In the genomic region with DNA sequence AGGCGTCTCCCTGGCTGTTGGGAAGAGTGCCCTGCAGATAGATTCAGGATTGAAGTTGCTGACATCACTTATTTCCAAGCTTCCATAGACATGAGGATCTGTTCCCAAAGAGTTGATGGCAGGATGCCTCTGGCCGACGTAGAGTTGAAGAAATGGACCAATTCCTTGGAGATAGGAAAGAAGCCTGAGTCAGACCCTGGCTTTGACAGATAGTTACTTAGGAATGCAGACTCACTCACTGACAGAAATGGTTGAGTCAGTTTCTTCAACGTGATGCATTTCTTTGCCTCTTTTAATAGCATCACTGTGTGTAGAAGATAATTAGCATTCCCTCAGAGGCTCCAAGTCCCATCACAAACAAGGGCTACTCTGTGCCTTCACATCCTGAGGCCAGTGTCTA, we compare ENCODE assay signal across 29 mouse cellular contexts. TPM values are rescaled to one million over a fixed set of nuclear protein-coding genes. Genes with fewer than 3 reads are reported as not detected.
DNase-seq lines count a peak whose midpoint lies in the region; ATAC-seq and TF ChIP-seq lines count a peak whose summit lies in the region.
"Had no signal": no experiment of that assay in that cellular context is flagged by ENCODE, and none has a peak within 500 bp of the region (broad histone marks: within the 10 kb centered on the region; RNA-seq: fewer than 3 reads in every experiment).

No protein-coding gene starts in this region.

- H3K27me3 ChIP-seq in liver, postnatal 0 days (ENCODE audit: insufficient read depth, low read length): no peaks in the 10 kb centered on the region
- H3K27me3 ChIP-seq: CH12.LX; embryonic facial prominence, embryonic 13.5 days; forebrain, embryonic 13.5 days; heart, embryonic 12.5 days; heart, embryonic 15.5 days; hindbrain, embryonic 12.5 days; hindbrain, embryonic 15.5 days had no signal

- no peak overlapping the region for H3K4me2 ChIP-seq in liver, postnatal 0 days (ENCODE audit: low read depth, low read length)
- H3K4me2 ChIP-seq: embryonic facial prominence, embryonic 13.5 days; forebrain, embryonic 13.5 days; heart, embryonic 12.5 days; heart, embryonic 15.5 days; hindbrain, embryonic 12.5 days; hindbrain, embryonic 15.5 days had no signal

- H3K9ac ChIP-seq in liver, postnatal 0 days (replicated peaks): no peak overlapping the region
- H3K9ac ChIP-seq: embryonic facial prominence, embryonic 13.5 days; forebrain, embryonic 13.5 days; heart, embryonic 12.5 days; heart, embryonic 15.5 days; hindbrain, embryonic 12.5 days; hindbrain, embryonic 15.5 days had no signal

- peak; percentile 62; the same call in 1 of the 2 replicates for ATAC-seq in frontal cortex, adult (ENCODE audit: low TSS enrichment)
- no peak for ATAC-seq in liver, postnatal 0 days
- ATAC-seq: forebrain, embryonic 13.5 days; forebrain, embryonic 16.5 days; intestine, postnatal 0 days had no signal

- WGBS in liver, postnatal 0 days (ENCODE audit: insufficient replicate concordance): 84% methylated on average over 4 of the region's 4 CpGs

- no peaks in the 10 kb centered on the region for H3K4me1 ChIP-seq in liver, postnatal 0 days (ENCODE audit: insufficient read depth)
- H3K4me1 ChIP-seq: embryonic facial prominence, embryonic 10.5 days; embryonic facial prominence, embryonic 13.5 days; forebrain, embryonic 10.5 days; forebrain, embryonic 13.5 days; heart, embryonic 12.5 days; heart, embryonic 15.5 days; hindbrain, embryonic 12.5 days; hindbrain, embryonic 15.5 days had no signal

- no peaks in the 10 kb centered on the region for H3K9me3 ChIP-seq in liver, postnatal 0 days (ENCODE audit: low read length)
- H3K9me3 ChIP-seq: embryonic facial prominence, embryonic 10.5 days; embryonic facial prominence, embryonic 13.5 days; forebrain, embryonic 10.5 days; forebrain, embryonic 13.5 days; G1E; heart, embryonic 12.5 days; heart, embryonic 15.5 days; hindbrain, embryonic 12.5 days; hindbrain, embryonic 15.5 days had no signal

- no peak overlapping the region for H3K27ac ChIP-seq in liver, postnatal 0 days (ENCODE audit: low read depth)
- H3K27ac ChIP-seq: embryonic facial prominence, embryonic 10.5 days; embryonic facial prominence, embryonic 13.5 days; forebrain, embryonic 10.5 days; forebrain, embryonic 13.5 days; heart, embryonic 15.5 days; hindbrain, embryonic 12.5 days; hindbrain, embryonic 15.5 days had no signal

- no peak overlapping the region for H3K4me3 ChIP-seq in liver, postnatal 0 days (ENCODE audit: low read depth, low read length)
- H3K4me3 ChIP-seq: embryonic facial prominence, embryonic 10.5 days; embryonic facial prominence, embryonic 13.5 days; erythroblast, embryonic 14.5 days; forebrain, embryonic 10.5 days; forebrain, embryonic 13.5 days; heart, embryonic 12.5 days; heart, embryonic 15.5 days; hindbrain, embryonic 12.5 days; hindbrain, embryonic 15.5 days had no signal

- peak; percentile 10; the same call in 1 of the 2 replicates for TF ChIP-seq EP300 in liver, postnatal 0 days (IDR thresholded peaks at IDR 0.05; ENCODE audit: low read depth)

- peaks cover 51% of the 10 kb centered on the region for H3K36me3 ChIP-seq in liver, postnatal 0 days (replicated peaks; ENCODE audit: insufficient read depth, low read length)

- no peak for TF ChIP-seq CTCF in liver, postnatal 0 days (IDR thresholded peaks at IDR 0.05; ENCODE audit: low read depth)

- no peak for DNase-seq in frontal cortex, postnatal 36 days (ENCODE audit: low spot score in 2 of 2)
- DNase-seq in liver, postnatal 0 days: no peak
- DNase-seq in liver: no peak
- peak; percentile 57 for DNase-seq in brain, adult 2 months (ENCODE audit: low read depth, low spot score)
- DNase-seq in ovary, postnatal 36 days (ENCODE audit: low spot score): no peak
- DNase-seq: adrenal gland, adult 2 months; adrenal gland, postnatal 14 days; B cell, adult 2 months; cerebellum, adult 11-12 months; cerebellum, adult 8-10 months; cerebellum, postnatal 10 days; cerebellum, postnatal 36 days; embryo, embryonic 11 days; gastrocnemius, postnatal 10 days; gastrocnemius, postnatal 36 days had no signal

RNA-seq across cellular contexts. Expression of a gene that starts 14.2 kb away (rescaled TPM):
- polyA plus RNA-seq in liver, postnatal 0 days (2015; fragmentation: Nextera tagmentation; extraction: Ambion mirVana): 2.5 and 3.9 TPM in 2 replicates

RNA-seq across cellular contexts. Expression of a gene that starts 53.6 kb away (rescaled TPM):
- polyA plus RNA-seq in liver, postnatal 0 days (2015; fragmentation: Nextera tagmentation; extraction: Ambion mirVana): 2.2 and 2.7 TPM in 2 replicates
